Mouse (Mus musculus): Measurements from ENCODE around the gene Apobec2.

Gene Apobec2

GRCm38 (mm10) chr17:48407910-48408525, 24.7 kb downstream of the Apobec2 start:
- no peak for DNase-seq

GRCm38 (mm10) chr17:48407154-48407553, 25.6 kb downstream of the Apobec2 start:
- no peak for DNase-seq

GRCm38 (mm10) chr17:48404706-48405105, 28.0 kb downstream of the Apobec2 start:
- no peak for DNase-seq

GRCm38 (mm10) chr17:48403848-48404247, 28.9 kb downstream of the Apobec2 start:
- DNase-seq: no peak

GRCm38 (mm10) chr17:48402751-48403150, 30.0 kb downstream of the Apobec2 start:
- DNase-seq: no peak

- no peak for DNase-seq
These were observed 31.0 kb downstream of the Apobec2 start for GRCm38 (mm10) chr17:48401710-48402109.

GRCm38 (mm10) chr17:48392616-48393015, 40.1 kb downstream of the Apobec2 start:
- DNase-seq: no peak

GRCm38 (mm10) chr17:48391446-48391845, 41.3 kb downstream of the Apobec2 start:
- DNase-seq: no peak

GRCm38 (mm10) chr17:48389442-48389841, 43.3 kb downstream of the Apobec2 start:
- DNase-seq: no peak

GRCm38 (mm10) chr17:48388666-48389065, 44.1 kb downstream of the Apobec2 start:
- no peak for DNase-seq

- DNase-seq: no peak
These were observed 46.8 kb downstream of the Apobec2 start for GRCm38 (mm10) chr17:48385786-48386461.

GRCm38 (mm10) chr17:48379050-48379449, 53.7 kb downstream of the Apobec2 start:
- no peak for DNase-seq

- no peak for DNase-seq
These were observed 56.6 kb downstream of the Apobec2 start for GRCm38 (mm10) chr17:48376102-48376501.

GRCm38 (mm10) chr17:48372987-48373386, 59.7 kb downstream of the Apobec2 start:
- DNase-seq: no peak

GRCm38 (mm10) chr17:48371621-48372020, 61.1 kb downstream of the Apobec2 start:
- DNase-seq: no peak
